Mouse (Mus musculus): ENCODE results near the gene Nfkbie. TPM values are rescaled to one million over a fixed set of nuclear protein-coding genes. Genes with fewer than 3 reads are reported as not detected.

Nfkbie gene
- polyA plus RNA-seq, 1 experiment from 2014 or later = 3.7 TPM

DNA sequence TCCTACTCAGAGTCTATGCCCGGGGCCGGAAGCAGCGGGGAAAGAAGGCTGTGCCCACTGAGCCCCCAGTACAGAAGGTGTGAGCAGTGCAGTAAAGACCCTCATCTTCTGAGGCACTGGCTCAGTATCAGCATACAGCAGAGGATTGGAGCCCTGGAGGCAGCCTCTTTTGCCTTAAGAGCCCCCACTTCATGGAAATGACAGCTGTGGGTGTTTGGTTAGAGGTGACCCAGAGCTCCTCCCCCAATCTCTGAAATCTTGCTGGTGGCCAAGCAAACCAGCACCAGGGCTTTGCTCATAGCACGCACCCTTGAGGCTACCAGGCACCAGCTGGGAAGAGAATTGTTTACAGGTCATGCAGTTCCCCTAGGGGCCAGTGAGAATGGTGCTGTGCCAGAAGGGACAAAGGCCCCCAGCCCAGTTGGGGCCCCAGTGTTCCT is 11.7 kb downstream of the Nfkbie start:
- WGBS = 32% methylated on average over 4 of the region's 4 CpGs
- Histone ChIP-seq H3K4me3 (peak overlapping the region; percentile 15; the same call in 1 of the 2 replicates), H3K27me3 (ENCODE audit: insufficient read depth, poor library complexity, severe bottlenecking) (no peaks in the 10 kb centered on the region), H3K4me1 (peaks cover 44% of the 10 kb centered on the region), H3K36me3 (peaks cover 59% of the 10 kb centered on the region), H3K9me3 (no peaks in the 10 kb centered on the region), H3K27ac (peak overlapping the region; percentile 29; the same call in 1 of the 2 replicates)
- no peak for DNase-seq (ENCODE audit: low spot score)

DNA sequence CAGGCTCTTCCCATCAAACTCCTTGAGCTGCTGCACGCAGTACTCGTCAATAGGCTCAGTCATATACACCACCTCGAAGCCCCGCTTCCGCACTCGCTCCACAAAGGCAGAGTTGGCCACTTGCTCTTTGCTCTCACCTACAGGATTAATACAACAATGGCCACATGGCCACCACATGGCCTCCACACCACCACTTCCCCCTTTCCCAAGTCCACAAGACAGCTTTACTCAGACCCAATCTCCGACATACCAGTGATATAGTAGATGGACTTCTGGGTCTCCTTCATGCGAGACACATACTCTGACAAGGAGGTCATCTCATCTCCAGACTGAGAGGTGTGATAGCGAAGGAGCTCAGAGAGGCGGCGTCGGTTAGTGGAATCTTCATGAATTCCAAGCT is 13.5 kb downstream of the Nfkbie start:
- Histone ChIP-seq H3K27ac (no peak overlapping the region), H3K4me1 (peaks cover 44% of the 10 kb centered on the region), H3K4me3 (no peak overlapping the region), H3K27me3 (ENCODE audit: insufficient read depth, poor library complexity, severe bottlenecking) (no peaks in the 10 kb centered on the region), H3K9me3 (no peaks in the 10 kb centered on the region), H3K36me3 (peaks cover 59% of the 10 kb centered on the region)
- no peak for DNase-seq (ENCODE audit: low spot score)
- 88% methylated on average over 12 of the region's 12 CpGs for WGBS

DNA sequence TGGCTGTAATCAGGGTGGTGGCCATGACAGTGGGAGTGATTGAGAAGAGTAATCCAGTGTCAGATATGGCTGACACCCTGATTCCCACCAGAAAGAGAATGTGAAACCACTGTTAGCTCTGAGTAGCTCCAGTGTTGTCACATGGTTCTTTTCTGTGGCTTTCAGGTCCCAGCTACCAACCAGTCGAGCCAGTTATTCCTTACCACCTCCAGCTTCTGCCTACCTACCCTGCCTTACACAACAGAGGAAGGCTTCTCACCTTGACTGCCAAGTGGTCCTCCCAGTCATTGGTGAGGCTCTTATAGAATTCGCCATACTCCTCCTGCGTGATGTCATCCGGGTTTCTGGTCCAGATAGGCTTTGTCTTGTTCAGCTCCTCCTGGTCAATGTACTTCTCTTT is 14.5 kb downstream of the Nfkbie start:
- Histone ChIP-seq H3K4me1 (peaks cover 46% of the 10 kb centered on the region), H3K4me3 (no peak overlapping the region; the same call in 1 of the 2 replicates), H3K9me3 (no peaks in the 10 kb centered on the region), H3K27ac (no peak overlapping the region), H3K36me3 (peaks cover 59% of the 10 kb centered on the region), H3K27me3 (ENCODE audit: insufficient read depth, poor library complexity, severe bottlenecking) (no peaks in the 10 kb centered on the region)
- DNase-seq (ENCODE audit: low spot score) = no peak
- WGBS = 83% methylated on average over 4 of the region's 4 CpGs

GRCm38 (mm10) chr17:45572103-45573086 is 16.9 kb downstream of the Nfkbie start:
- H3K4me1 ChIP-seq = peaks cover 31% of the 10 kb centered on the region
- WGBS = under 1% methylated on average over 56 of the region's 57 CpGs
- peaks cover 44% of the 10 kb centered on the region for H3K36me3 ChIP-seq
- peak; percentile 94 for DNase-seq (ENCODE audit: low spot score)
- H3K9me3 ChIP-seq = no peaks in the 10 kb centered on the region
- H3K4me3 ChIP-seq = peak overlapping the region; percentile 91
- no peaks in the 10 kb centered on the region for H3K27me3 ChIP-seq (ENCODE audit: insufficient read depth, poor library complexity, severe bottlenecking)
- H3K27ac ChIP-seq = peak overlapping the region; percentile 98

DNA sequence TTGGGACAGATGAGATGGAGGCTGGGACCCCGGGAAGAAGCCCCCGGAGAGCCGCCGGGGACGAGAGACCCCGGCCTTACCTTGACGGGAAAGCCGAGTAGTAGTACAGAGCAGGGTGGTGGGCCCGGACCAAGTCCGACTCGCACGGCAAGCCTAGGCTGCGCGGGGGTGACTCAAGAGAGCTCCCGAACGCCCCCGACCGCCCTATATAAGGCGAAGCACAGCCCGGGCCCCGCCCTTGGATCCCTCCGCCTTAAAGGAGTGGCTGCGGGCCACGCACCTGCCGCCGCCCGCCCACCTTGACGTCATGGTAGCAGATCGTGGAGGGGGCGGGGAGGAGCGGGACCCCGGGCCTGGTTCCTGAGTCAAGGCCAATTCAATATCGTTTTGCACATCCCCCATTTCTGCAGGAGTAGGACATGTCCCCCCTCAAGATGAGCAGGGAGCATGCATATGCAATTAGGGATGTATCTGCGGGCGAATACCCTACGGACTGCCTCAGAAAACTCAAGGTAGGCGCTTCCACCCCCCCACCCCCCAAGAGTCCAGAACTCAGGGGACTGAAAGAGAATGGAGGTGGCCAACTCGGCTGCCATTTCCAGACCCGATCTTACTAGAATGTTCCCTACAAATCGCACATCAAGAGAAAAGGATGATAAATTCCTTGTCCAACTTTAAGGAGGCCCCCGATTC is 17.7 kb downstream of the Nfkbie start, which contains the start of gene Hsp90ab1:
Gene Hsp90ab1, minus strand, starts transcription at position 185 of the 693 bp plus-strand sequence.
- peaks cover 35% of the 10 kb centered on the region for H3K36me3 ChIP-seq
- H3K27me3 ChIP-seq (ENCODE audit: insufficient read depth, poor library complexity, severe bottlenecking) = no peaks in the 10 kb centered on the region
- peak; percentile 98 for DNase-seq (ENCODE audit: low spot score)
- peaks cover 27% of the 10 kb centered on the region for H3K4me1 ChIP-seq
- under 1% methylated on average over 41 of the region's 41 CpGs for WGBS
- H3K9me3 ChIP-seq = no peaks in the 10 kb centered on the region
- peak within 1 kb of the TSS; percentile 98 for H3K27ac ChIP-seq
- H3K4me3 ChIP-seq = peak within 1 kb of the TSS; percentile 91

- Histone ChIP-seq H3K4me3 (peak overlapping the region; percentile 91), H3K27me3 (ENCODE audit: insufficient read depth, poor library complexity, severe bottlenecking) (no peaks in the 10 kb centered on the region), H3K4me1 (peaks cover 29% of the 10 kb centered on the region), H3K27ac (peak overlapping the region; percentile 98), H3K9me3 (no peaks in the 10 kb centered on the region), H3K36me3 (peaks cover 30% of the 10 kb centered on the region)
- DNase-seq (ENCODE audit: low spot score) = peak; percentile 98
- under 1% methylated on average over 18 of the region's 18 CpGs for WGBS
Observed at GRCm38 (mm10) chr17:45573780-45574123, 18.2 kb downstream of the Nfkbie start.

DNA sequence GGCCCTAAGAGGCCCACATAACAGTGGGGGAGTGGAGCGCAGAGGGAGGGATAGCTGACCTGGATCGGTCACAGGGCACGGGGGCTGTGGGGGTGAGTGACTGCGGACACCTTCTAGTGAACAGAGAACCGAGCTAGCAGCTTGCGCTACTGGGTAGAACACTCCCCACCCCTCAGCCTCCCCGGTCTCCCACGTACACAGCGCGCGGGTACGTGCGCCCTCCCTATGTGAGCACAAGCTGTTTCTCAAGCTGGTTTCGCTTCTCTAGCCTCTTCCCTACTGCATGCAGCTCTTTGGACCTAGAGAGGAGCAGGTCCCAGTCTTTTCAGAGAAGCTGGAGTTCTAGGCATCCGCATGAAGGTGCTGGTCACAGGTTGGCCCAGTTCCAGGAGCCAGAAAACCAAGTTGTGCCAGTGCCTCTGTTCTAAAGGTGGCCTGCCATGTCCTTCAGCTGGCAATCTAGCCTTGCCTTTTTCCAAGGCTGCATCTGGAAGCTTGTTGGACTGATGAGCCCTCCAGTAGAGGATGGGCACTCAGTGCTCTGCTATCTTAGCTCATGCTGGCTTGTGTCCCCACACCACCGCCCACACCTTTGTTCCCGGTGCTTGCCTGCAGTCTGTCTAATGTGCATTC is 18.7 kb downstream of the Nfkbie start:
- Histone ChIP-seq H3K27me3 (ENCODE audit: insufficient read depth, poor library complexity, severe bottlenecking) (no peaks in the 10 kb centered on the region), H3K27ac (peak overlapping the region; percentile 98), H3K36me3 (peaks cover 25% of the 10 kb centered on the region), H3K4me1 (peaks cover 25% of the 10 kb centered on the region), H3K9me3 (no peaks in the 10 kb centered on the region), H3K4me3 (peak overlapping the region; percentile 91)
- WGBS = 2% methylated on average over 17 of the region's 17 CpGs
- peak; percentile 89 for DNase-seq (ENCODE audit: low spot score)

- 89% methylated on average over 8 of the region's 8 CpGs for WGBS
- Histone ChIP-seq H3K36me3 (peaks cover 15% of the 10 kb centered on the region), H3K27ac (0 out of 2 replicates have a peak overlapping the region, but pooled peaks have one; percentile 98), H3K4me3 (no peak overlapping the region), H3K27me3 (ENCODE audit: insufficient read depth, poor library complexity, severe bottlenecking) (no peaks in the 10 kb centered on the region), H3K9me3 (no peaks in the 10 kb centered on the region), H3K4me1 (peaks cover 25% of the 10 kb centered on the region)
- DNase-seq (ENCODE audit: low spot score) = no peak
Observed at GRCm38 (mm10) chr17:45575123-45575897, 19.8 kb downstream of the Nfkbie start.

DNA sequence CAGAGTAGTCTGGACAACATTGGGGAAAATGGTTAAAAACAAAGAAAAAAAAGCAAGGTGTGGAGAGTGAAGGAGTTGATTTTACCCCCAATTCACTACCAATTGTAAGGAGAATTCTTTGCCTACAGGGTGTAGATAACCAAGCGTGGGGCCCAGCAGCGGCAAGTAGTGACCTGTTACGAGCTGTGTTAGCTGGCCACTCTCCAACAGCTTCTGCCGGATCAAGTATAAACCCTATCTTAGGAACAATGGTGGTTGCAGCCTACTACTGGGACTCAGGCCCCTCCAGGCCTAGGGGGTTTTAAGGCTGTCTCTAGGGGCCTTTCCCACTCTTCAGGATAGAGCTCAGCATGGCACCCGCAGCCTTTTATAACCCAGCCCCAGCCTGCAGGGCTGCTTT is 22.7 kb downstream of the Nfkbie start:
- Histone ChIP-seq H3K36me3 (no peaks in the 10 kb centered on the region), H3K4me1 (peaks cover 37% of the 10 kb centered on the region), H3K9me3 (no peaks in the 10 kb centered on the region), H3K27me3 (ENCODE audit: insufficient read depth, poor library complexity, severe bottlenecking) (no peaks in the 10 kb centered on the region), H3K4me3 (no peak overlapping the region), H3K27ac (peak overlapping the region; percentile 67; the same call in 1 of the 2 replicates)
- DNase-seq (ENCODE audit: low spot score) = no peak
- 52% methylated on average over 5 of the region's 5 CpGs for WGBS

- 75% methylated on average over 7 of the region's 7 CpGs for WGBS
- DNase-seq (ENCODE audit: low spot score) = no peak
Observed at GRCm38 (mm10) chr17:45578843-45579242, 23.3 kb downstream of the Nfkbie start.

GRCm38 (mm10) chr17:45579554-45579953 is 24.1 kb downstream of the Nfkbie start:
- no peaks in the 10 kb centered on the region for H3K36me3 ChIP-seq
- H3K4me3 ChIP-seq = no peak overlapping the region
- DNase-seq (ENCODE audit: low spot score) = no peak
- no peak overlapping the region for H3K27ac ChIP-seq
- H3K9me3 ChIP-seq = no peaks in the 10 kb centered on the region
- H3K27me3 ChIP-seq (ENCODE audit: insufficient read depth, poor library complexity, severe bottlenecking) = no peaks in the 10 kb centered on the region
- H3K4me1 ChIP-seq = peaks cover 40% of the 10 kb centered on the region
- WGBS = 79% methylated on average over 4 of the region's 4 CpGs

More at GRCm38 (mm10) chr17:45578843-45579242, 23.3 kb downstream of the Nfkbie start:
- H3K4me1 ChIP-seq = peaks cover 38% of the 10 kb centered on the region
- no peak overlapping the region for H3K4me3 ChIP-seq
- H3K36me3 ChIP-seq = no peaks in the 10 kb centered on the region
- no peaks in the 10 kb centered on the region for H3K9me3 ChIP-seq
- H3K27me3 ChIP-seq (ENCODE audit: insufficient read depth, poor library complexity, severe bottlenecking) = no peaks in the 10 kb centered on the region
- H3K27ac ChIP-seq = 0 out of 2 replicates have a peak overlapping the region, but pooled peaks have one; percentile 67

DNA sequence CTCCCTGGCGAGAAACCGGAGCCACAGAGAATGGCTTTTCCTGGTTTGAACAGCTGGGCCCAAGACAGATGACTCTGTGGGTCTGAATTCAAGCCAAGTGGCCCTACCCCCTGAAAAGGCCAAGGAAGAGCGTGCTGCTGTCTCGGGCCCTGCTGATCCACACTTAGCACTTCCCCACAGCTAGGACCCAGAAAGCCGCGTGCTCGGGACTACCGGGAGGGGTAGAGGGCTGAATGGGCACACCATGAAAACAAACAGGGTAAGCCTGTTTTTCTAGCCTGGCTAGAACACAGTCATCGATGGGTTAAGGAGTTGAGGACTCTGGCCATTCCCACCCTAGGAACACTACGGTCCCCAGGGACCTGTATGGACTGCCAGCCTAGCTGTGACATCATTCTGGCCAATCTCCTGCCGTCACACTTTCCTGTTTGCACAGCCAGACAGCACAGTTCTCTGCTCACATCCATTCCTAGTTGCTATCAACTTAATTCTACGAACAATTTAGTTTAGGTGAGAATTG is 25.5 kb downstream of the Nfkbie start:
- H3K9me3 ChIP-seq = no peaks in the 10 kb centered on the region
- WGBS = 35% methylated on average over 12 of the region's 12 CpGs
- H3K27ac ChIP-seq = 0 out of 2 replicates have a peak overlapping the region, but pooled peaks have one; percentile 4
- DNase-seq (ENCODE audit: low spot score) = no peak
- H3K27me3 ChIP-seq (ENCODE audit: insufficient read depth, poor library complexity, severe bottlenecking) = no peaks in the 10 kb centered on the region
- peaks cover 46% of the 10 kb centered on the region for H3K4me1 ChIP-seq
- peaks cover under 1% of the 10 kb centered on the region for H3K36me3 ChIP-seq
- H3K4me3 ChIP-seq = no peak overlapping the region
